Mouse (Mus musculus) liver, adult 2 months (tissue): ENCODE results near the gene Rala.

Experiments
- CTCF ChIP-seq: fragments of 200-500 bp; IDR thresholded peaks from 2 replicates; pipeline ENCODE4 v1.5.1; 2011; ENCODE audit warnings: low read depth, low read length, control low read depth
- POLR2A ChIP-seq: fragments of 200-500 bp; IDR thresholded peaks from 2 replicates; pipeline ENCODE4 v1.6.1; 2011; ENCODE audit warnings: low read length, control low read depth; ENCODE audit not compliant: insufficient read depth; ENCODE audit errors: extremely low read depth

- no peak for TF ChIP-seq CTCF
- no peak for TF ChIP-seq POLR2A
These were observed 42.6 kb downstream of the Rala start for GRCm38 (mm10) chr13:17901474-17901873.
